Mouse (Mus musculus) heart, postnatal 0 days (tissue): Measurements from ENCODE around the gene T2.

Experiments
- CTCF ChIP-seq: IDR thresholded peaks from 2 replicates; pipeline ENCODE4 v1.5.1; 2016; ENCODE audit warnings: antibody characterized with exemption, control low read depth, low read depth
- EP300 ChIP-seq: IDR thresholded peaks from 2 replicates; pipeline ENCODE4 v1.6.1; 2016; ENCODE audit warnings: antibody characterized with exemption, low read depth

DNA sequence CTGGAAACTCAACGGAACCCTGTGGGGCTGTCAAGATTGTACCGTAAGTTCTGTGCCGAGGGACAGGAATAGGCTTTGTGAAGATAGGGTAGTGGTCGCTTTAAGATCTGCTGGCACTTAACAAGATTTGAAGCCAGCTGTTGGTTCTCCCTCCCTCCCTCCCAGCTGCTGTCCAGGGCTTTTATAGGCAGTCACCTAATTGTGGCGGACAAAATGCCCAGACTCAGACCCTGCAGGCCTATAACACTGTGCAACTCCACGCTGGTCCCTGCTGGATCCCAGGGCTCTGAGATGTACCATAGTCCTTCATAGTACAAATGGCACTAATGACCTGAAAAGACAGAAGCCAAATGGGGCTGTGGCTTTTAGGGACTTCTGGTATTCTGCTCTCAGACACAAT, 50.5 kb downstream of the T2 start:
- TF ChIP-seq CTCF: no peak
- TF ChIP-seq EP300: no peak
